ENCODE assay signal across 8 mouse cellular contexts in genomic region chr12:17881371-17882116, GRCm38 (mm10).
DNase-seq lines count a peak whose midpoint lies in the region; ATAC-seq and TF ChIP-seq lines count a peak whose summit lies in the region.

No protein-coding gene starts in this region.

- intact Hi-C loops in left cerebral cortex, postnatal 36 days (cut with DNase I): no loop called here

- H3K9me3 ChIP-seq in intestine, postnatal 0 days (ENCODE audit: control insufficient read depth): no peaks in the 10 kb centered on the region
- H3K9me3 ChIP-seq in midbrain, embryonic 10.5 days (replicated peaks): peaks cover 36% of the 10 kb centered on the region

- H3K4me3 ChIP-seq in intestine, postnatal 0 days (ENCODE audit: low read depth, low read length): peak overlapping the region; percentile 62
- peak overlapping the region; percentile 88 for H3K4me3 ChIP-seq in midbrain, embryonic 10.5 days

- under 1% methylated on average over 59 of the region's 59 CpGs for WGBS in intestine, postnatal 0 days
- under 1% methylated on average over 59 of the region's 59 CpGs for WGBS in midbrain, embryonic 10.5 days

- H3K9ac ChIP-seq in intestine, postnatal 0 days (ENCODE audit: low read depth, low read length): peak overlapping the region; percentile 52

- peak overlapping the region; percentile 65 for H3K27ac ChIP-seq in intestine, postnatal 0 days (ENCODE audit: low read depth, low read length)
- H3K27ac ChIP-seq in midbrain, embryonic 10.5 days (replicated peaks): peak overlapping the region; percentile 95

- H3K4me2 ChIP-seq in intestine, postnatal 0 days (replicated peaks; ENCODE audit: low read depth): peak overlapping the region; percentile 69

- H3K27me3 ChIP-seq in intestine, postnatal 0 days (replicated peaks; ENCODE audit: control insufficient read depth, insufficient read depth, low read length): no peaks in the 10 kb centered on the region
- no peaks in the 10 kb centered on the region for H3K27me3 ChIP-seq in midbrain, embryonic 10.5 days (ENCODE audit: low read depth, poor library complexity, severe bottlenecking)

- H3K4me1 ChIP-seq in intestine, postnatal 0 days (replicated peaks; ENCODE audit: control insufficient read depth, insufficient read depth, low read length): no peaks in the 10 kb centered on the region
- H3K4me1 ChIP-seq in midbrain, embryonic 10.5 days: no peaks in the 10 kb centered on the region

- no peaks in the 10 kb centered on the region for H3K36me3 ChIP-seq in intestine, postnatal 0 days (ENCODE audit: control insufficient read depth, insufficient read depth)
- H3K36me3 ChIP-seq in midbrain, embryonic 10.5 days: peaks cover 22% of the 10 kb centered on the region

- TF ChIP-seq CTCF in intestine, postnatal 0 days (IDR thresholded peaks at IDR 0.05; ENCODE audit: low read depth): peak; percentile 75

- peak; percentile 93 for DNase-seq in adrenal gland, postnatal 10 days
- peak; percentile 90 for DNase-seq in embryo, embryonic 9.5 days (ENCODE audit: extremely low spot score)
- DNase-seq in left cerebral cortex, postnatal 36 days (ENCODE audit: low spot score in 2 of 2): peak; percentile 87 to 88
- DNase-seq in midbrain, embryonic 10.5 days (ENCODE audit: low spot score): peak; percentile 93
- peak; percentile 86 to 89 for DNase-seq in right cerebral cortex, postnatal 36 days (ENCODE audit: low spot score in 2 of 2)
- DNase-seq in urinary bladder, postnatal 4 days (ENCODE audit: low spot score in 2 of 2): peak; percentile 86 to 87

- ATAC-seq in granulocyte monocyte progenitor cell, adult 5-6 weeks (replicated peaks; ENCODE audit: poor library complexity, severe bottlenecking): peak; percentile 100
- ATAC-seq in intestine, postnatal 0 days: peak; percentile 100

Comparison
In these comparisons a context has a peak if more than half of its experiments do, and no peak if none do; other contexts are left out.
1. Peak in every context shown above with its lines: DNase-seq, ATAC-seq, H3K4me3 ChIP-seq and H3K27ac ChIP-seq.